Mouse (Mus musculus): ENCODE data around the gene Sp9.

Gene Sp9

GRCm38 (mm10) chr2:73312152-73313116, 40.7 kb downstream of the Sp9 start, which contains the start of the genes Scrn3 and Cir1:
Scrn3 (plus strand) TSS chr2:73312601.
Cir1 (minus strand) TSS chr2:73312701.
- DNase-seq (ENCODE audit: low spot score): peak; percentile 96

- peak; percentile 58 for DNase-seq (ENCODE audit: low spot score)
Measured at GRCm38 (mm10) chr2:73313117-73313501, 41.4 kb downstream of the Sp9 start.

- no peak for DNase-seq (ENCODE audit: low spot score)
Measured at GRCm38 (mm10) chr2:73314311-73314710, 42.6 kb downstream of the Sp9 start.

- DNase-seq (ENCODE audit: low spot score): no peak
Measured at GRCm38 (mm10) chr2:73317426-73317825, 45.7 kb downstream of the Sp9 start.

- no peak for DNase-seq (ENCODE audit: low spot score)
Measured at GRCm38 (mm10) chr2:73319218-73319617, 47.5 kb downstream of the Sp9 start.

- DNase-seq (ENCODE audit: low spot score): no peak
Measured at GRCm38 (mm10) chr2:73322991-73323390, 51.3 kb downstream of the Sp9 start.

GRCm38 (mm10) chr2:73325871-73326270, 54.1 kb downstream of the Sp9 start:
- DNase-seq (ENCODE audit: low spot score): no peak

Measured in testis, postnatal 10 days (tissue).